Mouse (Mus musculus): ENCODE measurements around the gene Hist1h2bk.
"Not testable (repeated sequence)": the region's sequence is repeated elsewhere in the genome, so short reads cannot be mapped to it uniquely, and the experiment has no call there.

Hist1h2bk gene

GRCm38 (mm10) chr13:22041651-22042567 lies 6.2 kb downstream of the Hist1h2bk start:
- DNase-seq = no peak

DNA sequence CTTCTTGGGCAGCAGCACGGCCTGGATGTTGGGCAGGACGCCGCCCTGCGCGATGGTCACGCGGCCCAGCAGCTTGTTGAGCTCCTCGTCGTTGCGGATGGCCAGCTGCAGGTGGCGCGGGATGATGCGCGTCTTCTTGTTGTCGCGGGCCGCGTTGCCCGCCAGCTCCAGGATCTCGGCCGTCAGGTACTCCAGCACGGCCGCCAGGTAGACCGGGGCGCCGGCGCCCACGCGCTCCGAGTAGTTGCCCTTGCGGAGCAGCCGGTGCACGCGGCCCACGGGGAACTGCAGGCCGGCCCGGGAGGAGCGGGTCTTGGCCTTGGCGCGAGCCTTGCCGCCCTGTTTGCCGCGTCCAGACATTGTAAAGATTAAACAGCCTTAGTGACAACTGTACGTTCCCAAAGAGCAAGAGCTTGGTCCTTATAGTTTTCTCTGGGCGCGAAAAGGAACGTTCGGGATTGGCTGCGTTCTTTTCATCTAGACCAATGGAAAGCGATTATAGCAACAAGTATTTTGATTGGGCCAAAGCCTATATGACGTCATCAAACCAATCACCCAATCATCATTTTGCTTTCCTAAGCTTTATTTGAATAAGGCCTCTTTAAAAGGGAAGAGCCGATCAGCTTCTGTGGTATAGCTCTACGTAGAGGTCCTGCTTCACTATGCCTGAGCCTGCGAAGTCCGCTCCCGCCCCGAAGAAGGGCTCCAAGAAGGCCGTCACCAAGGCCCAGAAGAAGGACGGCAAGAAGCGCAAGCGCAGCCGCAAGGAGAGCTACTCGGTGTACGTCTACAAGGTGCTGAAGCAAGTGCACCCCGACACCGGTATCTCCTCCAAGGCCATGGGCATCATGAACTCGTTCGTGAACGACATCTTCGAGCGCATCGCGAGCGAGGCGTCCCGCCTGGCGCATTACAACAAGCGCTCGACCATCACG lies 7.2 kb downstream of the Hist1h2bk start, which contains the start of the genes Hist1h2ag and Hist1h2bj:
Gene Hist1h2ag, minus strand, starts transcription at position 377 of the 935 bp plus-strand sequence.
Gene Hist1h2bj, plus strand, starts transcription at position 647 of the 935 bp plus-strand sequence.
- peak; percentile 79 to 84 for DNase-seq

DNA sequence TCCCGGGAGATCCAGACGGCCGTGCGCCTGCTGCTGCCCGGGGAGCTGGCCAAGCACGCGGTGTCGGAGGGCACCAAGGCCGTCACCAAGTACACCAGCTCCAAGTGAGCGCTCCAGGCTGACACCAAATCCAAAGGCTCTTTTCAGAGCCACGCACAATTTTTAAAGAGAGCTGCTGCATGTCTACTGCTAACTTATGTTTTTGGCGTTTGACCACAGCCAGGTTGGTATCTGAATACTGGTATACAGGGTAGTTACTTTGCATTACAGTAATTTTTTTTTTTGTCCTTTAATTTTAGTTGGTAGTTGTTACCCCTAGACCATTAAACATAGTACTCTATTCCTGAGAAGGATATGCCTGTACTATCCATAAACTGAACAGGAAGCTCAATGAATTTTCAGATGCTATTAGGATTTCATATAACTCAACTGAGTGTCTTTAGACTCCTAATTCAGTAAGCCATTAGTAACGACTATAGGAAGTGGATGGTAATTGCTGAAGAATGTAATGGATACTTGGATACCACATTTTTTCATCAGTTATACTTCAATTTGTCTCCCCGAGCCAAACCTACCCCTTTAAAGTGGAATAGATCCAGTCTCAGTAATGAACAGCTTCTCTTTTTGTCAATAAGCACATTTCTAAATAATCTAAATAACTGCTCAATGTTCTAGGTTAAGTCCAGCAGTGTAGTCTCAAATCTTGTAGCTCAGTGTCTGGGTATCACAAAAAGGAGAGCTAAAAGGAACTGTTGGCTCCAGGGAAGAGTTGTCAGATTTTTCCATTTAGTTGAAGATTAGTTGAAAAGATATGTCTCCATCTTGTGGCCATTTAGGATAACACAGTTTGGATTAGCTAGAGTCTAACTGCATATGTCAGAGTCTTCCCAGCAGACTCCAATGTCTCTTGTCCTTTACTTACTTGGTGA lies 8.1 kb downstream of the Hist1h2bk start:
- no peak for DNase-seq

DNA sequence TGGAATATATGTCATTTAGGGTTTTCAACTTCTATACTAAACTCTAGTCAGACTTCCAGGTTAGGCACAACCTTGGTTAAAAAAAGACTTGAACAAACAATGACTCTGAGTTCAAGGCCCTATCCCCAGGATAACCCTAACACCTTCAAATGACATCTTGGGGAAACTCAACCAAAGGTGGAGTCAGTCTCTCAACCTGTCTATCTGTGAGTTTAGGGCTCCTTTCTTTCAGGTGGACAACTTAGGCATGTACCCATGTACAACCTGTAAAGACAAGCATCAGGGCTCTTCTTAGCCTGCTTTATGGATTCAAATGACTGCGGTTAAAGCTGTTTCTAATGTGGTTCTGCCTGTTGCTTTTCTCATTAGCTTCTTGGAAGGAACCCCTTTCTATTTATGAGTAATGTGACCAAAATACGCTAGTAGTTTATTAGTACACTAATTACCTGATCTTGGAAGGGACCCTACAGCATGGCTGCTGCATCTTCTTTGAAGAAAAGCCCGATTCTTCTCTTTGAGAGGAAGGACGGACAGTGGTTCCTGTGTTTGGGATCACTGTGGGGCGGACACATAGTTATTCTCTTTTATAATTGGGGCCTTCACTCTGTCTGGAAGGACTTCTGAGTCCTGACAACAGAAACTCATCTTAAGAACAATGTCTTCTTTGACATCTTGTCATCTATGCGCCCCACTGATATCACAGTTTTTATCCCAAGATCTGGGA lies 8.9 kb downstream of the Hist1h2bk start:
- DNase-seq = no peak

DNA sequence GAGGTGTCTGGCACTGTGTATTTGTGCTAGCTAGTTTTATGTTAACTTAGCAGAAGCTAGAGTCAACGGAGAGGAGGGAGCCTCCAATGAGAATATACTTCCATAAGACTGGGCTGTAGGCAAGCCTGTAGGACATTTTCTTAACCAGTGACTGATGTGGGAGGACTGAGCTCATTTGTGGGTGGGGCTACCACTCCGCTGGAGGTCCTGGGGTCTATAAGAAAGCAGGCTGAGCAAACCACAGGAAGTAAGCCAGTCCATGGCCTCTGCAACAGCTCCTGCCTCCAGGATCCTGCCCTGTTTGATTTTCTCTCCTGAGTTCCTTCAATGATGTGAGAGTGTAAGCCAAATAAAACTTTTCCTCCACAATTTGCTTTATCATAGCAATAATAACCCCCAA lies 9.6 kb downstream of the Hist1h2bk start:
- DNase-seq = peak in 1 of 2 experiments; percentile 31

DNA sequence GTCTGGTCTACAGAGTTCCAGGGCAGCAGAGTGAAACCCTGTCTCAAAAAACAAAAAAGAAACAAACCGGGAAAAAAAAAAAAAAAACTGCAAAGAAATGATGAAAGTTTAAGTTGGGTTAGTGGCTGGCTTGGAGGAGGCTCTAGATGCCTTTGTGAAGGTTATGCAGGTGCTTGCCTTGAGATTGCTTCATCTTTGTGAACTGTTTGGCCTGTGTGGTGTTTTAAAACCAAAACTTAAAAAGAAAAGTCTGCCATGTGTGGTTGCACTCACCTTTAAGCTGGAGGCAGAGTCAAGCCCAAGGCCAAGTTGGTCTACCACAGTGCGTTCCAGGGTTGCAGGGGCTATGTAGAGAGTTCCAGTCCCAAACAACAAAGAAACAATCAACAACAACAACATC lies 13.4 kb downstream of the Hist1h2bk start:
- peak; percentile 21 for DNase-seq

DNA sequence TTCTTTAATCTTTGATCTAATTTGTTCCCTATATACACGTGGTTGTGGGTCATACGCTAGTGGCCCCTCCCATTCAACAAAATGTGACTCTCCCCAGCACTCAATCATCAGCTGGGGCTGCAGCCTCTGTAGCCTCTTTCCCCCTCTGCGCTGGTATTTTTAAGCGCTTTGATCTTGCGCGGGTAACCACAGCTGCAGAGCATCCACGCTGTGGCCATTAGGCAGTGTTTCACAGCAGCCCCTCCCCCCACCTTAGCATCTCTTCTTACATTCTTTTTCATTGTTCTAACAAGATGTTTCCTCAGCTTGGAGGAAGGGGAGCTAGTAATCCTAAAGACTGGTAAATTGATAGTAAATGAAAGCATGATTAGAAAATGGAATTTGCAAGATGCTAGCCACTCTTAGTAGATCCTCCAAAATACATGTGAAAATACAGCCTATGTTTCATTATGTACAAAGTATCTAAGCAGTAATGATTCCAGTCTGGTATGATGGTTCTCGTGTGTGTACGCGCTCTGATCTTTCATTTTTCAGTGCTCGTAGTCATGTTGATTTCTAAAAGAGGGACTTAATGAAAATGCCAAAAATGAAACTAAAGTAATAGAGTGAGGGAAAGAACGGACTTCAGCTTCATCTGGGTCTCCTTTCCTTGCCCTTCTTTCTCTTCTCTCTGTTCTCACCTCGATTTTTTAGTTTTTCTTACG lies 14.2 kb downstream of the Hist1h2bk start:
- DNase-seq = peak; percentile 47 to 63

DNA sequence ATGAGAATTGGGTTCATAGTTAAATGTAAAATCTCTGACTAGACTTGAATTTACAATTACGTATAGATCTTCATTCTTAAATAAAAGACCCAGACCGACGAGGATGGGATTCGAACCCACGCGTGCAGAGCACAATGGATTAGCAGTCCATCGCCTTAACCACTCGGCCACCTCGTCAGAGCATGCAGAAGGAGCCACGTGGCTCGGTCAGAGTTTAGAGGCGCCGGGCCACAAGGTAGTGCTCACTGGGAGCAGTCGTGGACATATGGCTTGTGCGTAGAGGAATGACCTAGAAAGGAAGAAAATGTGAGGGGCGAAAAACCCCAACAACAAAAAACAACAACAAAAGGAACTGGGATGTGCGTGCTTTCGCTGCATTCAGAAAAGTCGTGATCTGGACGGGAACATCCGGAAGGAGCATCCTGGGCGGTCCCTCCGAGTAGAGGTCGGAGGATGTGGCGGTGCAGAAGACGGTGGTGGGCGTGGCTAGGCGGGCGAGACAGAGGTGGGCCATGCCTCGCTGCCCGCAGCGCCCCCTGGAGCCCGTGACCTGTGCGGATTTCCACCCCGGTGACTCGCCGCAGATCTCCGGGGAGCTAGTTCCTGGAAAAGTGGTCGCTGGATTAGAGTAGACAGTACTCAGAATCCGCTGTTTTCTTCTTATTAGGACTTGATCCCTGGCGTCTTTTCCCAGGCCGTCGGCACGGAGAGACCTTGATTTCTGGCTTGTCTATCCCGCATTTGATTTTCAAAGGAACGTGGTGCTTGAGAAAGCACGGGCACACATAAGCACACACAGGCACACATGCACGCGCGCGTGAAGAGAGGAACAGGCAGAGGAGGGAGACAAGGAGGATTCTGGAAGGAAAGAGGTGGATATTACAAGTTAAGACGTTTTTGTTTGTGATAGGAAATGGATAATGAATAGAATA lies 15.2 kb downstream of the Hist1h2bk start:
- peak; percentile 94 to 95 for DNase-seq

DNA sequence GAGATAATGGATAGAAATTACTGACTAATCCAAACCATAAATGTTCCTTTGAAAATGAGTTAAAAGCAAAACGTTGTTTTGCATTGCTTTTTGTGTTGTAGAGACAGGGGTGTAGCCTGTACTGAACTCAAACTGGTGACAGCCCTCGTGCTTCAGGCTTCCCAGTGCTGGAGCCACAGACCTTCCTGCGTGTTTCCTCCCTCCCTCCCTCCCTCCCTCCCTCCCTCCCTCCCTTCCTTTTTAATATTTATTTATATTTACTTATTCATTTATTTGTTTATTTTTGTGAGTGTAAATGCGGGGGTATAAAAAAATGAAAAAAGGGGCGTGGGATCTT lies 15.8 kb downstream of the Hist1h2bk start:
- no peak for DNase-seq

DNA sequence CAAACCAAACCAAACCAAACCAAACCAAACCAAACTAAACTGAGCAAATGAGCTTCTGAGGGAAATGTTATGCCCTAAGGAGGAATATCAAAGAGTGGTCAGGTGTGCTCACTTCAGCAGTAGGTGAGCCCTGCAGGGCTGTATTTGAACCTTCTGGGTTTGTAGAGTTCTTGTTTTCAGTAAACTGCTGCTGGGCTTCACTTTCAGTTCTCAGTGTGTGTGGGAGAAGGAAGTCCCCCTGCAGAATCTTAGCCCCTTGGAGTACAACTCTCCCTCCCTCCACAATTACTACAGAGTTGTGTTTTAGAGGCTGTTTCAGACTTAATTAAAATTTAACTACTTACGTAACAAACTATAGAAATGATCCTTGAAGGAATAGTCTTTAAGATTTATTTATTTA lies 18.1 kb downstream of the Hist1h2bk start:
- DNase-seq = no peak

DNA sequence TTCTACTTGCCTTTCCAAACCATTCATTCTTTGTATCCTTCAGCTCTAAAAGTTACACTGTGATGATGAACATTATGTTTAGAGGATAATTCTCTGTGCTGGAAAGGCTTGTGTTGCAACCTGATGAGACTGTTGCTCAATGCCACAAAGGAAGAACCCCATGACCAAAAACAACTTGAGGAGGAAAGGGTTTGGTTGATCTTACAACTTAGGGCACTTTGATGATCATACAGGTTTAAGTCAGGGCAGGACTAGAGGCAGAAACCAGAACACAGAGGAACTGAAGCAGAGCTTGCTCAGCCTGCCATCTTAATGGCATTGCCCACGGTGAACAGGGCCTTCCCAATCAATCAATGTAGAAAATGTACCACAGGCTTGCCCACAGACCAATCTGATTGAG lies 25.8 kb downstream of the Hist1h2bk start:
- DNase-seq = no peak

DNA sequence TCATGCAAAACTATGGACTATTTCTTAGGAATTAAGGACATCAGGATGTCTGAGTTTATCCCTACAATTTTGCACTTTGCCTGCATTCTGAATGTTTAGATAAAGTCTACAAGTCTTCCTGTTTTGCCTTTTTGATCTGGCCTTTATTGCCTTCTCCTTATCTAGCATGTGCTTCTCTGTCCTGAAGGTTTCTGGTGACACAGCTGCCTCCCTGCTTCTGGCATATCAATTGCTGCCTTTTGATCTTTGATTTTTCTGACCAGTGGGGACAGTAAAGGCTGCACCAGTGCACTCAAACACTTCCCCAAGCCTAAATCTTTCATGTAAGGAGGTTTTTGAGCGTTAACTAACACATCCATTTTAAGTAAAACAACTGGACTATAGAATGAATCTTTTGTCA lies 27.8 kb downstream of the Hist1h2bk start:
- DNase-seq = no peak

DNA sequence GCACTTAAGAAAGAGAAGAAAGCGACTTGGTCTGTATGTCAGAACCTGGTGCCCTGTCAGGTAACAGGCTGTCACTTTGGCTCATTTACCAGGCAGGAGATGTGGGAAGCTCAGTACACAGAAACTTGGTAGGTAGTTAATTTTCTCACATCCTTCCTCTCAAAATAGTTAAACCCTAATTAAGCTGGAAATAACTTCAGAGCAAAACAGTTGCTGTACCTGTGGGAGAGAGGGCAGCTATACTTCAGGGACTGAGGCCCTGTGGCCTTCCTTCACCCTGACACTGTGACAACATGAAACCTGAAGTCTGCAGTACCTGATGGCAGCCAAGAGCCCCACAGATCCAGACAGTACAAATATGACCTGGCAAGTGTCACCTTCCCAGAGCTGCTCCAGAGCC lies 48.5 kb downstream of the Hist1h2bk start, which contains the start of gene Vmn1r188:
Gene Vmn1r188, plus strand, starts transcription at position 301 of the 400 bp plus-strand sequence.
- DNase-seq = not testable (repeated sequence)

All from thymus, postnatal 36 days (tissue).